Mouse (Mus musculus) heart, embryonic 11.5 days (tissue): Measurements from ENCODE around the gene Sgo2a. TPM values are rescaled to one million over a fixed set of nuclear protein-coding genes. Genes with fewer than 3 reads are reported as not detected.
"Not testable (repeated sequence)": the region's sequence is repeated elsewhere in the genome, so short reads cannot be mapped to it uniquely, and the experiment has no call there.

Experiments used
- ATAC-seq: fragments of 200-750 bp; cut with Nextera tagmentation; replicated peaks from 2 replicates; pipeline ENCODE4 v1.8.0; 2017; ENCODE audit warnings: moderate library complexity; ENCODE audit not compliant: insufficient number of reproducible peaks, low FRiP score, low TSS enrichment
- H3K27ac ChIP-seq: fragments of 300-500 bp; sonication (generic); 2 replicates; pipeline ENCODE4 v1.5.1; 2014; ENCODE audit warnings: mild to moderate bottlenecking, low read depth, low read length
- H3K27me3 ChIP-seq: fragments of 300-500 bp; sonication (generic); 2 replicates; pipeline ENCODE4 v1.6.1; 2014; ENCODE audit warnings: mild to moderate bottlenecking, low read length, mixed read lengths; ENCODE audit not compliant: control insufficient read depth, insufficient read depth
- H3K36me3 ChIP-seq: fragments of 300-500 bp; sonication (generic); 2 replicates; pipeline ENCODE4 v1.6.1; 2014; ENCODE audit warnings: mild to moderate bottlenecking, low read length, moderate library complexity, mixed read lengths; ENCODE audit not compliant: control insufficient read depth, insufficient read depth
- H3K4me1 ChIP-seq: fragments of 300-500 bp; sonication (generic); 2 replicates; pipeline ENCODE4 v1.6.1; 2014; ENCODE audit warnings: low read length; ENCODE audit not compliant: control insufficient read depth, insufficient read depth
- H3K4me2 ChIP-seq: fragments of 300-500 bp; sonication (generic); 2 replicates; pipeline ENCODE4 v1.6.1; 2014; ENCODE audit warnings: mild to moderate bottlenecking, moderate library complexity
- H3K4me3 ChIP-seq: fragments of 300-500 bp; sonication (generic); 2 replicates; pipeline ENCODE4 v1.5.1; 2014; ENCODE audit warnings: low read depth, low read length
- H3K9ac ChIP-seq: fragments of 300-500 bp; sonication (generic); 2 replicates; pipeline ENCODE4 v1.6.1; 2014; ENCODE audit warnings: mild to moderate bottlenecking, low read depth, low read length, moderate library complexity
- H3K9me3 ChIP-seq: fragments of 300-500 bp; sonication (generic); replicated peaks from 2 replicates; pipeline ENCODE4 v1.6.1; 2016; ENCODE audit warnings: low read length; ENCODE audit not compliant: control insufficient read depth
- WGBS: fragments of 180-500 bp; shearing (Covaris S2); extraction: QIAGEN DNeasy Blood & Tissue Kit; methylation state at CpG from one replicate; pipeline ENCODE4 v1.1.7; 2014; ENCODE audit not compliant: insufficient replicate concordance; 5-methylcytosine and 5-hydroxymethylcytosine counted together
- polyA plus RNA-seq: library from polyadenylated mRNA; unstranded; fragments of >200 nt; fragmentation: Nextera tagmentation; extraction: Ambion mirVana; gene quantifications from 2 replicates; pipeline ENCODE4 v1.2.1, GENCODE M21; 2014

Sgo2a gene
- polyA plus RNA-seq, 1 experiment from 2014 or later = 21.6 TPM

DNA sequence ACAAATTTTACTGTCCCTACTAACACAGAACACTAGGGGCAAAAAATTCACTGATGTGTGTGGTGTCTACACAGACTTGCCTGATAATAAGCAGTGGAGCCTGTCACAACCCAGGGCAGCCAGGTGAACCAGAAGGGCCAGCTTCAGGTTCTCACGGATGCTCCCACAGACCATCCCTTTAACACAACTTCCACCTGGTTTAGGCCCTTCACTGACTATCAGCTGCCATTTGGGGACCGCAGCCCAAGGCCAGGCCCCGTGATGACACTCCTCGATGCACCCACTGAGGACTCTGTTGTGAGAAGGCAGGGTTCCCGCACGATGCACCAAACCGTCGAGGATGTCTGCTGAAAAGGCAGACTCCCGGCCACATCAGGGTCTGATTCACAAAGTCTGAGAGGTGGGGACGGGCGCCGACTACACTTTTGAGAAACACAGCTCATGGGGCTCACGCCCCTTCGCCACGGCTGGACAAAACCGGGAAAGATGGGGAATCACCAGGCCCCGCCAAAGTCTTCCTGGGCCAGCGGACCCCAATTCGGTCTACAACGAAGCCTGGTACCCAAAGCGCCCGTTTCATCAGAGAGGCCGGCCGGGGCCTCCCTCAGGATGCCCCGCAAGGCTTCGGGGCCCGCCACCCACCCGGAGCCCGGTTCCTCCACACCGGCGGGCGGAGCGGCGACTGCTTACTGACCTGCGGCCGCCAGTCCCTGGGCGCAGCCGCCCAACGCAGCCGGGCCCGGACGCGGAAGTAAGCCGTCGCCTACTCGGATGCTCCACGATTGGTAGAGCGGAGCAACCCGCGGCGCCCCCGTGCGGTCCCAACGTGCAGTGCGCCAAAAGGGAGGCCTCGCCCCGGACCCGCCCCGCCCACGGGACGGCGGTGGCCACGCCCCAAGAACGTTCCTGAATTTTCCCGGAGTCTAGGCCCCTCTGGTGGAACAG is 26.2 kb upstream of the Sgo2a start:
- peak overlapping the region; percentile 87 for H3K4me2 ChIP-seq
- no peaks in the 10 kb centered on the region for H3K36me3 ChIP-seq
- under 1% methylated on average over 65 of the region's 65 CpGs for WGBS
- peak overlapping the region; percentile 83 for H3K4me3 ChIP-seq
- H3K27ac ChIP-seq = peak overlapping the region; percentile 62; the same call in 1 of the 2 replicates
- no peaks in the 10 kb centered on the region for H3K9me3 ChIP-seq
- no peaks in the 10 kb centered on the region for H3K27me3 ChIP-seq
- 0 out of 2 replicates have a peak, but pooled peaks cover 6% of the 10 kb centered on the region for H3K4me1 ChIP-seq
- ATAC-seq = peak; percentile 95
- peak overlapping the region; percentile 95 for H3K9ac ChIP-seq

DNA sequence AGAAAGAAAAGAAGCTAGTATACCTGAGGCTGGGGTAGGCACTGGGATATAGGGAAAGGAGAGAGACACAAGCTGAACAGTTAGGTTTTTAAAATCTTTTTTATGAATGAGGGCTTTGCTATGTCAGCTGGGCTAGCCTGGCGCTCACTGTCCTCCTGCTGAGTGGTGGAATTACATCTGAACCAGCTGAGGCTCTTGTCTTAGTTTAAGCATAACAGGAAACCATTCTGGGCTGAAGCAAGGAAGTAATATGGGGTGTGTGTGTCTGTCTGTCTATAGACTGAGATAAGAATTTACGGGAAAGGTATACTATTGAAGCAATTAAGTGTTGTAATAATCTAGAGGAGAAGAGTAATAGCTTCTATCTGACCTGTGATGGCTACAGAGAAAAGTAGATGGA is 24.2 kb upstream of the Sgo2a start:
- Histone ChIP-seq H3K9me3 (no peaks in the 10 kb centered on the region), H3K4me3 (no peak overlapping the region), H3K4me2 (no peak overlapping the region), H3K27me3 (no peaks in the 10 kb centered on the region), H3K36me3 (no peaks in the 10 kb centered on the region), H3K9ac (no peak overlapping the region), H3K27ac (no peak overlapping the region), H3K4me1 (0 out of 2 replicates have a peak, but pooled peaks cover 6% of the 10 kb centered on the region)
- no peak for ATAC-seq
- WGBS = 62% methylated on average over 2 of the region's 2 CpGs

DNA sequence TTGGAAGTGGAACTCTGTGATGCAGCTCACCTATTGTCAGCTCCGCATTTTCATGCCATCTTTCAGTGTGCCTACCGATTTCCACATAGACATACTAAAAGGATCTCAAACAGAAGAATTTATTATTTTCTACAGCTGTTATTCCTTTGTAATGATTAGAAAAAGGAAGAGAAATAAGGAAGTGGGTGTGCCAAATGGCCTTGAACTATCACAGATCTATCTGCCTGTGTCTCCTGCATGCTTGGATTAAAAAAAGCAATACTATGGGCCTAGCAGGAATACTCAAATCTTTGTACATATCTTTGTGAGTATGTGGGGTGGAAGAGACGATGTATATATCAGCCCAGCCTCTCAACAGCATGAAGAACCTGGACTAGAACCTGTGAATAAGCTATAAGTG is 18.9 kb upstream of the Sgo2a start:
- H3K4me3 ChIP-seq = no peak overlapping the region
- no peak for ATAC-seq
- H3K27ac ChIP-seq = no peak overlapping the region
- no peak overlapping the region for H3K9ac ChIP-seq
- H3K4me1 ChIP-seq = no peaks in the 10 kb centered on the region
- H3K9me3 ChIP-seq = no peaks in the 10 kb centered on the region
- no peaks in the 10 kb centered on the region for H3K36me3 ChIP-seq
- WGBS = 81% methylated on average over 3 of the region's 3 CpGs
- no peaks in the 10 kb centered on the region for H3K27me3 ChIP-seq
- no peak overlapping the region for H3K4me2 ChIP-seq

- 0 out of 2 replicates have a peak overlapping the region, but pooled peaks have one; percentile 6 for H3K27ac ChIP-seq
- no peaks in the 10 kb centered on the region for H3K36me3 ChIP-seq
- H3K9ac ChIP-seq = no peak overlapping the region
- ATAC-seq = no peak
- WGBS = 51% methylated on average over 6 of the region's 6 CpGs
- no peaks in the 10 kb centered on the region for H3K27me3 ChIP-seq
- H3K4me2 ChIP-seq = no peak overlapping the region
- no peaks in the 10 kb centered on the region for H3K9me3 ChIP-seq
- H3K4me1 ChIP-seq = no peaks in the 10 kb centered on the region
- H3K4me3 ChIP-seq = no peak overlapping the region
Measured at GRCm38 (mm10) chr1:57989052-57989600, 6.6 kb upstream of the Sgo2a start.

DNA sequence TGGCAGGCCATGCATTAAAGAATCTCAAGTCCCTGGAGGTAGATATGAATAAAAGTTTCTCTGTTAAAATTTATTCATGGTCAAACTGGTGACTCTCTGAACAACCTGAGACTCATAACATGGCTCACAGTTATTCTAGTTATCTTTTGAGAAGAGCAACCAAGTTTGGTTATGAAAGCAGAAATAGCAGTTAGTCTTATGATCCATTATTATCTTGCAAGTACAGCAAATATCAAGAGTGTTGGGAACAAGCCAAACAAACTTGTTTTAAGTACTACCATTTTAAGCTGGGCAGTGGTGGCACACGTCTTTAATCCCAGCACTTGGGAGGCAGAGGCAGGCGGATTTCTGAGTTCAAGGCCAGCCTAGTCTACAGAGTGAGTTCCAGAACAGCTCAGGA is 4.5 kb upstream of the Sgo2a start:
- H3K4me1 ChIP-seq = peaks cover under 1% of the 10 kb centered on the region; the same call in 1 of the 2 replicates
- H3K9ac ChIP-seq = no peak overlapping the region
- H3K4me2 ChIP-seq = no peak overlapping the region
- H3K4me3 ChIP-seq = no peak overlapping the region
- no peaks in the 10 kb centered on the region for H3K27me3 ChIP-seq
- no peaks in the 10 kb centered on the region for H3K36me3 ChIP-seq
- H3K27ac ChIP-seq = no peak overlapping the region
- ATAC-seq = no peak
- 73% methylated on average over 2 of the region's 2 CpGs for WGBS
- no peaks in the 10 kb centered on the region for H3K9me3 ChIP-seq

GRCm38 (mm10) chr1:57996133-57996615 is 403 bp downstream of the Sgo2a start:
- 0 out of 2 replicates have a peak, but pooled peaks cover 2% of the 10 kb centered on the region for H3K36me3 ChIP-seq
- no peaks in the 10 kb centered on the region for H3K9me3 ChIP-seq
- H3K27me3 ChIP-seq = no peaks in the 10 kb centered on the region
- under 1% methylated on average over 29 of the region's 29 CpGs for WGBS
- H3K4me1 ChIP-seq = peaks cover 11% of the 10 kb centered on the region
- H3K9ac ChIP-seq = peak overlapping the region; percentile 87
- H3K4me3 ChIP-seq = peak overlapping the region; percentile 95
- H3K4me2 ChIP-seq = peak overlapping the region; percentile 87
- H3K27ac ChIP-seq = peak overlapping the region; percentile 74
- peak; percentile 62; the same call in 1 of the 2 replicates for ATAC-seq

GRCm38 (mm10) chr1:57998146-57998545 is 2.4 kb downstream of the Sgo2a start:
- H3K4me2 ChIP-seq = no peak overlapping the region
- H3K27ac ChIP-seq = no peak overlapping the region
- no peaks in the 10 kb centered on the region for H3K27me3 ChIP-seq
- H3K36me3 ChIP-seq = peaks cover 3% of the 10 kb centered on the region; the same call in 1 of the 2 replicates
- no peaks in the 10 kb centered on the region for H3K9me3 ChIP-seq
- WGBS = 83% methylated on average over 3 of the region's 3 CpGs
- no peak for ATAC-seq
- H3K9ac ChIP-seq = no peak overlapping the region
- no peak overlapping the region for H3K4me3 ChIP-seq
- peaks cover 11% of the 10 kb centered on the region for H3K4me1 ChIP-seq

GRCm38 (mm10) chr1:58006388-58006787 is 10.6 kb downstream of the Sgo2a start:
- H3K4me1 ChIP-seq, ATAC-seq, H3K27ac ChIP-seq, H3K4me3 ChIP-seq, H3K36me3 ChIP-seq, H3K4me2 ChIP-seq, H3K27me3 ChIP-seq, H3K9ac ChIP-seq, H3K9me3 ChIP-seq: not testable (repeated sequence)
- 91% methylated on average over 7 of the region's 7 CpGs for WGBS
